Mouse (Mus musculus): ENCODE results near the gene Tubd1. TPM values are rescaled to one million over a fixed set of nuclear protein-coding genes. Genes with fewer than 3 reads are reported as not detected.

The Tubd1 gene
- polyA plus RNA-seq, 1 experiment from 2014 or later: 7.3 TPM

- H3K27ac ChIP-seq (ENCODE audit: low read length): no peak overlapping the region
- H3K4me1 ChIP-seq (ENCODE audit: insufficient read depth, low read depth, low read length): no peaks in the 10 kb centered on the region
- no peaks in the 10 kb centered on the region for H3K27me3 ChIP-seq (replicated peaks; ENCODE audit: insufficient read depth, low read length)
- no peak overlapping the region for H3K4me2 ChIP-seq (replicated peaks; ENCODE audit: low read depth, low read length)
- H3K9me3 ChIP-seq (ENCODE audit: low read length): no peaks in the 10 kb centered on the region
- H3K36me3 ChIP-seq (ENCODE audit: insufficient read depth, low read length): peaks cover 18% of the 10 kb centered on the region
- no peak overlapping the region for H3K4me3 ChIP-seq (ENCODE audit: low read depth, low read length)
- no peak for ATAC-seq
- DNase-seq (ENCODE audit: low spot score): no peak
- WGBS: 86% methylated on average over 5 of the region's 5 CpGs
- H3K9ac ChIP-seq (replicated peaks; ENCODE audit: low read depth): no peak overlapping the region
- TF ChIP-seq EP300 (IDR thresholded peaks at IDR 0.05) (no peak), CTCF (IDR thresholded peaks at IDR 0.05) (no peak)
These were observed 10.4 kb upstream of the Tubd1 start for GRCm38 (mm10) chr11:86534201-86534910.

GRCm38 (mm10) chr11:86538786-86539185, 6.0 kb upstream of the Tubd1 start:
- ATAC-seq (no peak), DNase-seq (ENCODE audit: low spot score) (no peak)
- no peaks in the 10 kb centered on the region for H3K27me3 ChIP-seq (replicated peaks; ENCODE audit: insufficient read depth, low read length)
- 91% methylated on average over 4 of the region's 4 CpGs for WGBS
- TF ChIP-seq CTCF (IDR thresholded peaks at IDR 0.05) (no peak), EP300 (IDR thresholded peaks at IDR 0.05) (no peak)
- H3K4me2 ChIP-seq (replicated peaks; ENCODE audit: low read depth, low read length): no peak overlapping the region
- peaks cover 7% of the 10 kb centered on the region; the same call in 1 of the 2 replicates for H3K4me1 ChIP-seq (ENCODE audit: insufficient read depth, low read depth, low read length)
- H3K4me3 ChIP-seq (ENCODE audit: low read depth, low read length): no peak overlapping the region
- peaks cover 2% of the 10 kb centered on the region; the same call in 1 of the 2 replicates for H3K36me3 ChIP-seq (ENCODE audit: insufficient read depth, low read length)
- H3K9ac ChIP-seq (replicated peaks; ENCODE audit: low read depth): no peak overlapping the region
- H3K9me3 ChIP-seq (ENCODE audit: low read length): no peaks in the 10 kb centered on the region
- H3K27ac ChIP-seq (ENCODE audit: low read length): no peak overlapping the region

- Histone ChIP-seq H3K27me3 (replicated peaks; ENCODE audit: insufficient read depth, low read length) (no peaks in the 10 kb centered on the region), H3K27ac (ENCODE audit: low read length) (no peak overlapping the region), H3K36me3 (ENCODE audit: insufficient read depth, low read length) (no peaks in the 10 kb centered on the region), H3K4me1 (ENCODE audit: insufficient read depth, low read depth, low read length) (peaks cover 7% of the 10 kb centered on the region; the same call in 1 of the 2 replicates), H3K9ac (replicated peaks; ENCODE audit: low read depth) (no peak overlapping the region), H3K9me3 (ENCODE audit: low read length) (no peaks in the 10 kb centered on the region), H3K4me3 (ENCODE audit: low read depth, low read length) (no peak overlapping the region), H3K4me2 (replicated peaks; ENCODE audit: low read depth, low read length) (no peak overlapping the region)
- TF ChIP-seq EP300 (IDR thresholded peaks at IDR 0.05): no peak
- TF ChIP-seq CTCF (IDR thresholded peaks at IDR 0.05): no peak
- no peak for DNase-seq (ENCODE audit: low spot score)
- ATAC-seq: no peak
- 79% methylated on average over 6 of the region's 6 CpGs for WGBS
These were observed 4.9 kb upstream of the Tubd1 start for GRCm38 (mm10) chr11:86539716-86540475.

GRCm38 (mm10) chr11:86540476-86540845, 4.3 kb upstream of the Tubd1 start:
- H3K4me1 ChIP-seq (ENCODE audit: insufficient read depth, low read depth, low read length): peaks cover 7% of the 10 kb centered on the region; the same call in 1 of the 2 replicates
- H3K36me3 ChIP-seq (ENCODE audit: insufficient read depth, low read length): no peaks in the 10 kb centered on the region
- 75% methylated on average over 2 of the region's 2 CpGs for WGBS
- no peak overlapping the region for H3K4me3 ChIP-seq (ENCODE audit: low read depth, low read length)
- no peaks in the 10 kb centered on the region for H3K27me3 ChIP-seq (replicated peaks; ENCODE audit: insufficient read depth, low read length)
- no peak overlapping the region for H3K9ac ChIP-seq (replicated peaks; ENCODE audit: low read depth)
- DNase-seq (ENCODE audit: low spot score): no peak
- no peak overlapping the region for H3K27ac ChIP-seq (ENCODE audit: low read length)
- no peak for TF ChIP-seq CTCF (IDR thresholded peaks at IDR 0.05)
- no peak for TF ChIP-seq EP300 (IDR thresholded peaks at IDR 0.05)
- no peaks in the 10 kb centered on the region for H3K9me3 ChIP-seq (ENCODE audit: low read length)
- ATAC-seq: no peak
- H3K4me2 ChIP-seq (replicated peaks; ENCODE audit: low read depth, low read length): no peak overlapping the region

GRCm38 (mm10) chr11:86542851-86543250, 1.9 kb upstream of the Tubd1 start:
- DNase-seq (ENCODE audit: low spot score): no peak
- Histone ChIP-seq H3K4me1 (ENCODE audit: insufficient read depth, low read depth, low read length) (peaks cover 7% of the 10 kb centered on the region; the same call in 1 of the 2 replicates), H3K27me3 (replicated peaks; ENCODE audit: insufficient read depth, low read length) (no peaks in the 10 kb centered on the region), H3K4me3 (ENCODE audit: low read depth, low read length) (no peak overlapping the region), H3K9ac (replicated peaks; ENCODE audit: low read depth) (no peak overlapping the region; the same call in 1 of the 2 replicates), H3K27ac (ENCODE audit: low read length) (no peak overlapping the region), H3K4me2 (replicated peaks; ENCODE audit: low read depth, low read length) (no peak overlapping the region), H3K9me3 (ENCODE audit: low read length) (no peaks in the 10 kb centered on the region), H3K36me3 (ENCODE audit: insufficient read depth, low read length) (no peaks in the 10 kb centered on the region)
- ATAC-seq: no peak
- TF ChIP-seq EP300 (IDR thresholded peaks at IDR 0.05) (no peak), CTCF (IDR thresholded peaks at IDR 0.05) (no peak)
- WGBS: 80% methylated on average over 1 of the region's 1 CpGs

- peak overlapping the region; percentile 94 for H3K4me3 ChIP-seq (ENCODE audit: low read depth, low read length)
- H3K9ac ChIP-seq (replicated peaks; ENCODE audit: low read depth): peak overlapping the region; percentile 95
- 1% methylated on average over 32 of the region's 50 CpGs for WGBS
- no peaks in the 10 kb centered on the region for H3K27me3 ChIP-seq (replicated peaks; ENCODE audit: insufficient read depth, low read length)
- H3K9me3 ChIP-seq (ENCODE audit: low read length): no peaks in the 10 kb centered on the region
- peak; percentile 60 for ATAC-seq
- peaks cover 7% of the 10 kb centered on the region; the same call in 1 of the 2 replicates for H3K4me1 ChIP-seq (ENCODE audit: insufficient read depth, low read depth, low read length)
- peak; percentile 58 for DNase-seq (ENCODE audit: low spot score)
- peak overlapping the region; percentile 77 for H3K4me2 ChIP-seq (replicated peaks; ENCODE audit: low read depth, low read length)
- no peaks in the 10 kb centered on the region for H3K36me3 ChIP-seq (ENCODE audit: insufficient read depth, low read length)
- TF ChIP-seq EP300 (IDR thresholded peaks at IDR 0.05) (no peak), CTCF (IDR thresholded peaks at IDR 0.05) (no peak)
- peak overlapping the region; percentile 90 for H3K27ac ChIP-seq (ENCODE audit: low read length)
These were observed 692 bp upstream of the Tubd1 start for GRCm38 (mm10) chr11:86543960-86544638.

Data from lung, postnatal 0 days (tissue).